Mouse (Mus musculus) thymus, postnatal 36 days (tissue): ENCODE measurements around the gene Maml3.
A peak's percentile ranks its signal among the peaks of the same experiment; 100 is the strongest.

ENCODE experiments used
- DNase-seq, 2 experiments: peaks; one replicate each; pipeline ENCODE4 v3.0.0; 2022; ENCODE audit warnings: mixed read lengths in 2 of 2

Maml3 gene

GRCm38 (mm10) chr3:51731949-51732636 lies 372.8 kb downstream of the Maml3 start:
- no peak for DNase-seq

GRCm38 (mm10) chr3:51730662-51731061 lies 374.2 kb downstream of the Maml3 start:
- DNase-seq, result no peak

GRCm38 (mm10) chr3:51729109-51729918 lies 375.6 kb downstream of the Maml3 start:
- no peak for DNase-seq

GRCm38 (mm10) chr3:51728456-51728855 lies 376.4 kb downstream of the Maml3 start:
- no peak for DNase-seq

- no peak for DNase-seq
Observed at GRCm38 (mm10) chr3:51727968-51728367, 376.9 kb downstream of the Maml3 start.

GRCm38 (mm10) chr3:51727487-51727886 lies 377.4 kb downstream of the Maml3 start:
- DNase-seq, result no peak

GRCm38 (mm10) chr3:51726257-51726656 lies 378.6 kb downstream of the Maml3 start:
- DNase-seq, result no peak

GRCm38 (mm10) chr3:51719982-51720381 lies 384.9 kb downstream of the Maml3 start:
- DNase-seq, result no peak

- no peak for DNase-seq
Observed at GRCm38 (mm10) chr3:51719373-51719772, 385.5 kb downstream of the Maml3 start.

GRCm38 (mm10) chr3:51717909-51718308 lies 387.0 kb downstream of the Maml3 start:
- no peak for DNase-seq

- no peak for DNase-seq
Observed at GRCm38 (mm10) chr3:51717455-51717854, 387.4 kb downstream of the Maml3 start.

- no peak for DNase-seq
Observed at GRCm38 (mm10) chr3:51714469-51714868, 390.4 kb downstream of the Maml3 start.

GRCm38 (mm10) chr3:51713233-51713632 lies 391.6 kb downstream of the Maml3 start:
- DNase-seq, result no peak

GRCm38 (mm10) chr3:51712382-51712781 lies 392.5 kb downstream of the Maml3 start:
- DNase-seq, result no peak

GRCm38 (mm10) chr3:51708746-51709411 lies 396.0 kb downstream of the Maml3 start:
- peak; percentile 59 to 66 for DNase-seq

GRCm38 (mm10) chr3:51708375-51708745 lies 396.5 kb downstream of the Maml3 start:
- DNase-seq, result no peak

GRCm38 (mm10) chr3:51705220-51705619 lies 399.7 kb downstream of the Maml3 start:
- peak; percentile 11 to 31 for DNase-seq

- no peak for DNase-seq
Observed at GRCm38 (mm10) chr3:51703478-51703877, 401.4 kb downstream of the Maml3 start.

- DNase-seq, result no peak
Observed at GRCm38 (mm10) chr3:51702701-51703286, 402.1 kb downstream of the Maml3 start.

GRCm38 (mm10) chr3:51701950-51702349 lies 402.9 kb downstream of the Maml3 start:
- peak; percentile 9 to 24 for DNase-seq

GRCm38 (mm10) chr3:51701281-51701751 lies 403.6 kb downstream of the Maml3 start:
- DNase-seq, result peak; percentile 72 to 80

- peak; percentile 5 to 32 for DNase-seq
Observed at GRCm38 (mm10) chr3:51700731-51701280, 404.1 kb downstream of the Maml3 start.

- DNase-seq, result no peak
Observed at GRCm38 (mm10) chr3:51700123-51700522, 404.8 kb downstream of the Maml3 start.
